Mouse (Mus musculus) midbrain, postnatal 0 days (tissue): ENCODE data around the gene Wnt5b. TPM values are rescaled to one million over a fixed set of nuclear protein-coding genes. Genes with fewer than 3 reads are reported as not detected.

Experiments used
- ATAC-seq: fragments of 200-750 bp; cut with Nextera tagmentation; 2 replicates; pipeline ENCODE4 v1.8.0; 2017; ENCODE audit warnings: moderate number of reproducible peaks, mild to moderate bottlenecking, moderate TSS enrichment, moderate library complexity; ENCODE audit not compliant: low FRiP score
- DNase-seq: peaks from one replicate; pipeline ENCODE4 v3.0.0-alpha.2; 2015; ENCODE audit warnings: low spot score
- H3K27ac ChIP-seq: fragments of 300-500 bp; sonication (generic); 2 replicates; pipeline ENCODE4 v1.5.1; 2014; ENCODE audit warnings: low read depth, mild to moderate bottlenecking, low read length, mixed read lengths
- H3K27me3 ChIP-seq: fragments of 300-500 bp; sonication (generic); 2 replicates; pipeline ENCODE4 v1.6.1; 2014; ENCODE audit warnings: low read length, control low read depth, mixed read lengths; ENCODE audit not compliant: insufficient read depth
- H3K36me3 ChIP-seq: fragments of 300-500 bp; sonication (generic); 2 replicates; pipeline ENCODE4 v1.6.1; 2014; ENCODE audit warnings: low read length, control low read depth, mixed read lengths; ENCODE audit not compliant: insufficient read depth
- H3K4me1 ChIP-seq: fragments of 300-500 bp; sonication (generic); 2 replicates; pipeline ENCODE4 v1.6.1; 2014; ENCODE audit warnings: mild to moderate bottlenecking, control low read depth, antibody characterized with exemption, low read length, mixed read lengths; ENCODE audit not compliant: insufficient read depth
- H3K4me2 ChIP-seq: fragments of 300-500 bp; sonication (generic); 2 replicates; pipeline ENCODE4 v1.6.1; 2014; ENCODE audit warnings: low read depth, mild to moderate bottlenecking, low read length, mixed read lengths; ENCODE audit not compliant: poor library complexity, severe bottlenecking
- H3K4me3 ChIP-seq: fragments of 300-500 bp; sonication (generic); 2 replicates; pipeline ENCODE4 v1.5.1; 2014; ENCODE audit warnings: low read depth, mild to moderate bottlenecking, low read length, moderate library complexity
- H3K9ac ChIP-seq: fragments of 300-500 bp; sonication (generic); replicated peaks from 2 replicates; pipeline ENCODE4 v1.6.1; 2014; ENCODE audit warnings: mild to moderate bottlenecking, low read length, moderate library complexity, mixed read lengths; ENCODE audit not compliant: poor library complexity, severe bottlenecking
- H3K9me3 ChIP-seq: fragments of 300-500 bp; sonication (generic); 2 replicates; pipeline ENCODE4 v1.6.1; 2016; ENCODE audit warnings: low read length, control low read depth
- CTCF ChIP-seq: IDR thresholded peaks from 2 replicates; pipeline ENCODE4 v1.5.1; 2016; ENCODE audit warnings: antibody characterized with exemption, mild to moderate bottlenecking
- WGBS: fragments of 180-500 bp; shearing (Covaris S2); extraction: QIAGEN DNeasy Blood & Tissue Kit; methylation state at CpG from one replicate; pipeline ENCODE4 v1.1.7; 2014; 5-methylcytosine and 5-hydroxymethylcytosine counted together
- polyA plus RNA-seq: library from polyadenylated mRNA; unstranded; fragments of >200 nt; fragmentation: Nextera tagmentation; extraction: Ambion mirVana; gene quantifications from 2 replicates; pipeline ENCODE4 v1.2.1, GENCODE M21; 2015
- total RNA-seq: library from RNA; depleted of rRNA; stranded (reverse); fragments of >200 nt; gene quantifications from 2 replicates; pipeline ENCODE4 v1.2.3, GENCODE M21; 2014

Wnt5b gene
- total and polyA plus RNA-seq, 2 experiments from 2014 or later: 1.6 to 2.1 TPM

GRCm38 (mm10) chr6:119405310-119405709 is 138.8 kb downstream of the Wnt5b start:
- 85% methylated on average over 7 of the region's 7 CpGs for WGBS
- no peak for TF ChIP-seq CTCF
- H3K36me3 ChIP-seq: no peaks in the 10 kb centered on the region
- no peak overlapping the region for H3K4me2 ChIP-seq
- DNase-seq (no peak), ATAC-seq (no peak)
- H3K9me3 ChIP-seq: no peaks in the 10 kb centered on the region
- H3K4me1 ChIP-seq: no peaks in the 10 kb centered on the region
- no peaks in the 10 kb centered on the region for H3K27me3 ChIP-seq
- H3K27ac ChIP-seq: no peak overlapping the region
- no peak overlapping the region for H3K9ac ChIP-seq
- no peak overlapping the region for H3K4me3 ChIP-seq

- no peaks in the 10 kb centered on the region for H3K4me1 ChIP-seq
- no peak overlapping the region for H3K9ac ChIP-seq
- H3K4me2 ChIP-seq: no peak overlapping the region
- DNase-seq (no peak), ATAC-seq (no peak)
- 93% methylated on average over 4 of the region's 4 CpGs for WGBS
- H3K9me3 ChIP-seq: no peaks in the 10 kb centered on the region
- H3K27ac ChIP-seq: no peak overlapping the region
- H3K36me3 ChIP-seq: no peaks in the 10 kb centered on the region
- H3K27me3 ChIP-seq: no peaks in the 10 kb centered on the region
- H3K4me3 ChIP-seq: no peak overlapping the region
- TF ChIP-seq CTCF: no peak
Observed at GRCm38 (mm10) chr6:119404854-119405253, 139.3 kb downstream of the Wnt5b start.

- Histone ChIP-seq H3K36me3 (no peaks in the 10 kb centered on the region), H3K9ac (no peak overlapping the region), H3K9me3 (no peaks in the 10 kb centered on the region), H3K27me3 (no peaks in the 10 kb centered on the region), H3K4me1 (no peaks in the 10 kb centered on the region), H3K4me2 (no peak overlapping the region), H3K27ac (no peak overlapping the region), H3K4me3 (no peak overlapping the region)
- 90% methylated on average over 3 of the region's 3 CpGs for WGBS
- ATAC-seq (no peak), DNase-seq (no peak)
- TF ChIP-seq CTCF: no peak
Observed at GRCm38 (mm10) chr6:119402976-119403375, 141.2 kb downstream of the Wnt5b start.

GRCm38 (mm10) chr6:119401545-119402304 is 142.4 kb downstream of the Wnt5b start:
- Histone ChIP-seq H3K9ac (no peak overlapping the region), H3K27me3 (no peaks in the 10 kb centered on the region), H3K36me3 (no peaks in the 10 kb centered on the region), H3K4me2 (no peak overlapping the region), H3K9me3 (no peaks in the 10 kb centered on the region), H3K4me3 (no peak overlapping the region), H3K4me1 (no peaks in the 10 kb centered on the region), H3K27ac (no peak overlapping the region)
- TF ChIP-seq CTCF: no peak
- ATAC-seq: no peak
- DNase-seq: no peak
- 90% methylated on average over 8 of the region's 8 CpGs for WGBS

- WGBS: 90% methylated on average over 3 of the region's 3 CpGs
Observed at GRCm38 (mm10) chr6:119400649-119401048, 143.5 kb downstream of the Wnt5b start.

GRCm38 (mm10) chr6:119399371-119399770 is 144.8 kb downstream of the Wnt5b start:
- no peak overlapping the region for H3K4me3 ChIP-seq
- no peak for ATAC-seq
- H3K4me1 ChIP-seq: no peaks in the 10 kb centered on the region
- H3K9ac ChIP-seq: no peak overlapping the region
- H3K4me2 ChIP-seq: no peak overlapping the region
- H3K36me3 ChIP-seq: no peaks in the 10 kb centered on the region
- no peaks in the 10 kb centered on the region for H3K9me3 ChIP-seq
- no peaks in the 10 kb centered on the region for H3K27me3 ChIP-seq
- H3K27ac ChIP-seq: no peak overlapping the region
- no peak for TF ChIP-seq CTCF
- no peak for DNase-seq
- WGBS: 91% methylated on average over 3 of the region's 3 CpGs

More at GRCm38 (mm10) chr6:119400649-119401048, 143.5 kb downstream of the Wnt5b start:
- no peak overlapping the region for H3K4me3 ChIP-seq
- ATAC-seq: no peak
- no peaks in the 10 kb centered on the region for H3K4me1 ChIP-seq
- no peak overlapping the region for H3K27ac ChIP-seq
- H3K9ac ChIP-seq: no peak overlapping the region
- H3K4me2 ChIP-seq: no peak overlapping the region
- no peak for TF ChIP-seq CTCF
- no peaks in the 10 kb centered on the region for H3K9me3 ChIP-seq
- DNase-seq: no peak
- H3K36me3 ChIP-seq: no peaks in the 10 kb centered on the region
- H3K27me3 ChIP-seq: no peaks in the 10 kb centered on the region
